Mouse (Mus musculus) neural tube, embryonic 11.5 days (tissue): Measurements from ENCODE around the gene Rhebl1. TPM values are rescaled to one million over a fixed set of nuclear protein-coding genes. Genes with fewer than 3 reads are reported as not detected.

Source experiments
- ATAC-seq: fragments of 200-750 bp; cut with Nextera tagmentation; 2 replicates; pipeline ENCODE4 v1.8.0; 2017; ENCODE audit warnings: moderate number of reproducible peaks, mild to moderate bottlenecking, moderate TSS enrichment, moderate library complexity; ENCODE audit not compliant: insufficient read depth, low FRiP score, low TSS enrichment
- DNase-seq: peaks from one replicate; pipeline ENCODE4 v3.0.0-alpha.2; 2015; ENCODE audit warnings: low spot score
- H3K27ac ChIP-seq: fragments of 300-500 bp; sonication (generic); 2 replicates; pipeline ENCODE4 v1.5.1; 2014; ENCODE audit warnings: low read depth, mild to moderate bottlenecking, low read length
- H3K27me3 ChIP-seq: fragments of 300-500 bp; sonication (generic); 2 replicates; pipeline ENCODE4 v1.6.1; 2014; ENCODE audit warnings: mild to moderate bottlenecking, low read length, mixed read lengths; ENCODE audit not compliant: control insufficient read depth, insufficient read depth
- H3K36me3 ChIP-seq: fragments of 300-500 bp; sonication (generic); 2 replicates; pipeline ENCODE4 v1.6.1; 2014; ENCODE audit warnings: mild to moderate bottlenecking, low read length, moderate library complexity, mixed read lengths; ENCODE audit not compliant: control insufficient read depth, insufficient read depth
- H3K4me1 ChIP-seq: fragments of 300-500 bp; sonication (generic); 2 replicates; pipeline ENCODE4 v1.6.1; 2014; ENCODE audit warnings: low read length, mixed read lengths; ENCODE audit not compliant: control insufficient read depth, insufficient read depth
- H3K4me2 ChIP-seq: fragments of 300-500 bp; sonication (generic); 2 replicates; pipeline ENCODE4 v1.6.1; 2014; ENCODE audit warnings: low read depth, mild to moderate bottlenecking, moderate library complexity
- H3K4me3 ChIP-seq: fragments of 300-500 bp; sonication (generic); 2 replicates; pipeline ENCODE4 v1.5.1; 2014; ENCODE audit warnings: low read depth, low read length
- H3K9ac ChIP-seq: fragments of 300-500 bp; sonication (generic); 2 replicates; pipeline ENCODE4 v1.6.1; 2014; ENCODE audit warnings: mild to moderate bottlenecking, low read length
- H3K9me3 ChIP-seq: fragments of 300-500 bp; sonication (generic); 2 replicates; pipeline ENCODE4 v1.6.1; 2016; ENCODE audit warnings: low read length; ENCODE audit not compliant: control insufficient read depth
- WGBS: fragments of 180-500 bp; shearing (Covaris S2); extraction: QIAGEN DNeasy Blood & Tissue Kit; methylation state at CpG from one replicate; pipeline ENCODE4 v1.1.7; 2014; 5-methylcytosine and 5-hydroxymethylcytosine counted together
- polyA plus RNA-seq: library from polyadenylated mRNA; unstranded; fragments of >200 nt; fragmentation: Nextera tagmentation; extraction: Ambion mirVana; gene quantifications from 2 replicates; pipeline ENCODE4 v1.2.1, GENCODE M21; 2014

The Rhebl1 gene
- polyA plus RNA-seq, 1 experiment from 2014 or later, result 19.8 TPM

- ATAC-seq (no peak), DNase-seq (no peak)
- Histone ChIP-seq H3K4me2 (no peak overlapping the region), H3K27me3 (no peaks in the 10 kb centered on the region), H3K27ac (no peak overlapping the region), H3K9ac (no peak overlapping the region), H3K4me3 (no peak overlapping the region), H3K4me1 (peaks cover 19% of the 10 kb centered on the region), H3K9me3 (no peaks in the 10 kb centered on the region), H3K36me3 (peaks cover 51% of the 10 kb centered on the region)
- 95% methylated on average over 6 of the region's 6 CpGs for WGBS
Observed at GRCm38 (mm10) chr15:98864951-98865350, 29.4 kb downstream of the Rhebl1 start.

- no peak for ATAC-seq
Observed at GRCm38 (mm10) chr15:98863451-98863958, 30.8 kb downstream of the Rhebl1 start.

GRCm38 (mm10) chr15:98861701-98862410 lies 32.5 kb downstream of the Rhebl1 start:
- no peak overlapping the region for H3K4me3 ChIP-seq
- DNase-seq, result no peak
- peaks cover 75% of the 10 kb centered on the region for H3K36me3 ChIP-seq
- H3K4me2 ChIP-seq, result no peak overlapping the region
- WGBS, result 88% methylated on average over 20 of the region's 21 CpGs
- no peak for ATAC-seq
- H3K9ac ChIP-seq, result no peak overlapping the region
- H3K4me1 ChIP-seq, result no peaks in the 10 kb centered on the region
- no peak overlapping the region for H3K27ac ChIP-seq
- H3K27me3 ChIP-seq, result no peaks in the 10 kb centered on the region
- H3K9me3 ChIP-seq, result no peaks in the 10 kb centered on the region

More at GRCm38 (mm10) chr15:98863451-98863958, 30.8 kb downstream of the Rhebl1 start:
- Histone ChIP-seq H3K4me3 (no peak overlapping the region), H3K4me2 (no peak overlapping the region), H3K9ac (no peak overlapping the region), H3K36me3 (peaks cover 60% of the 10 kb centered on the region), H3K4me1 (peaks cover 5% of the 10 kb centered on the region), H3K9me3 (no peaks in the 10 kb centered on the region), H3K27ac (no peak overlapping the region), H3K27me3 (no peaks in the 10 kb centered on the region)
- DNase-seq, result no peak
- WGBS, result 92% methylated on average over 12 of the region's 12 CpGs

GRCm38 (mm10) chr15:98860921-98861320 lies 33.4 kb downstream of the Rhebl1 start:
- Histone ChIP-seq H3K36me3 (peaks cover 78% of the 10 kb centered on the region), H3K9ac (no peak overlapping the region), H3K27ac (no peak overlapping the region), H3K9me3 (no peaks in the 10 kb centered on the region), H3K4me3 (no peak overlapping the region), H3K4me1 (no peaks in the 10 kb centered on the region), H3K27me3 (no peaks in the 10 kb centered on the region), H3K4me2 (no peak overlapping the region)
- DNase-seq, result no peak
- 93% methylated on average over 18 of the region's 18 CpGs for WGBS
- no peak for ATAC-seq

GRCm38 (mm10) chr15:98859319-98860043 lies 34.9 kb downstream of the Rhebl1 start:
- WGBS, result 84% methylated on average over 9 of the region's 9 CpGs
- ATAC-seq, result no peak
- H3K36me3 ChIP-seq, result peaks cover 77% of the 10 kb centered on the region

GRCm38 (mm10) chr15:98854214-98854613 lies 40.1 kb downstream of the Rhebl1 start:
- peaks cover 69% of the 10 kb centered on the region for H3K36me3 ChIP-seq
- no peak overlapping the region for H3K27ac ChIP-seq
- H3K27me3 ChIP-seq, result no peaks in the 10 kb centered on the region
- DNase-seq (no peak), ATAC-seq (no peak)
- WGBS, result 95% methylated on average over 16 of the region's 16 CpGs
- H3K4me1 ChIP-seq, result no peaks in the 10 kb centered on the region
- H3K9ac ChIP-seq, result no peak overlapping the region
- H3K9me3 ChIP-seq, result no peaks in the 10 kb centered on the region
- no peak overlapping the region for H3K4me3 ChIP-seq
- no peak overlapping the region for H3K4me2 ChIP-seq

More at GRCm38 (mm10) chr15:98859319-98860043, 34.9 kb downstream of the Rhebl1 start:
- Histone ChIP-seq H3K27me3 (no peaks in the 10 kb centered on the region), H3K27ac (no peak overlapping the region), H3K4me2 (no peak overlapping the region), H3K9ac (no peak overlapping the region), H3K4me1 (no peaks in the 10 kb centered on the region), H3K9me3 (no peaks in the 10 kb centered on the region), H3K4me3 (no peak overlapping the region)
- DNase-seq, result no peak

- H3K36me3 ChIP-seq, result peaks cover 72% of the 10 kb centered on the region
- H3K27ac ChIP-seq, result no peak overlapping the region
- H3K9ac ChIP-seq, result no peak overlapping the region
- no peak overlapping the region for H3K4me3 ChIP-seq
- H3K9me3 ChIP-seq, result no peaks in the 10 kb centered on the region
- ATAC-seq, result no peak
- no peaks in the 10 kb centered on the region for H3K27me3 ChIP-seq
- no peak overlapping the region for H3K4me2 ChIP-seq
- 96% methylated on average over 27 of the region's 28 CpGs for WGBS
- no peaks in the 10 kb centered on the region for H3K4me1 ChIP-seq
- DNase-seq, result no peak
Observed at GRCm38 (mm10) chr15:98853161-98853937, 41.0 kb downstream of the Rhebl1 start.

GRCm38 (mm10) chr15:98852733-98853132 lies 41.6 kb downstream of the Rhebl1 start:
- no peak for DNase-seq
- no peak overlapping the region for H3K4me3 ChIP-seq
- H3K36me3 ChIP-seq, result peaks cover 67% of the 10 kb centered on the region
- no peaks in the 10 kb centered on the region for H3K9me3 ChIP-seq
- no peaks in the 10 kb centered on the region for H3K27me3 ChIP-seq
- 90% methylated on average over 9 of the region's 9 CpGs for WGBS
- no peaks in the 10 kb centered on the region for H3K4me1 ChIP-seq
- H3K4me2 ChIP-seq, result no peak overlapping the region
- no peak overlapping the region for H3K9ac ChIP-seq
- ATAC-seq, result no peak
- no peak overlapping the region for H3K27ac ChIP-seq
